Mouse (Mus musculus): ENCODE data around the gene Card9.

DNA sequence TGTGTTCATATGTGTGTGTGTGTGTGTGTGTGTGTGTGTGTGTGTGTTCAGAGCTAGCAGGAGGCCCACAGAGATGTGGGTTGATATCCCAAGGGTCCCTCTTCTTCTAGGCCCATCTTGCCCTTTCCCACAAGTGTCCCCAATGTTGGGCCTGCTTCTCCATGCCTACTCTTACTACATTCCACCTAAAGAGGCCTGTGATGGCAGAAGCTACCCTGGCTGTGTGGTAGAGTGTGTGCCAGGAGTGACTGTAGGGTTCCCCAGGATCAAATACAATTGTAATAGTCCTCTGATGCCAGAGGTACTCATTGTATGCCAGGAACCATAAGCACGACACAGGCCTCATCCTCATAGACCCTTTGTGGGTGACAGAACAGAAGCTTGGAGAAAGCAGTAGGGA lies 47.3 kb downstream of the Card9 start:
- TF ChIP-seq EP300 (IDR thresholded peaks at IDR 0.05; ENCODE audit: insufficient read depth, low read depth, low read length) (no peak), POLR2A (IDR thresholded peaks at IDR 0.05; ENCODE audit: insufficient read depth, low read length) (no peak)
